Mouse (Mus musculus): Measurements from ENCODE around the gene Cdc5l. TPM values are rescaled to one million over a fixed set of nuclear protein-coding genes. Genes with fewer than 3 reads are reported as not detected.
A peak's percentile ranks its signal among the peaks of the same experiment; 100 is the strongest.
"Not testable (repeated sequence)": the region's sequence is repeated elsewhere in the genome, so short reads cannot be mapped to it uniquely, and the experiment has no call there.

The Cdc5l gene
- total and polyA plus RNA-seq, 3 experiments, result 7.3 to 40.5 (median 39.4) TPM

DNA sequence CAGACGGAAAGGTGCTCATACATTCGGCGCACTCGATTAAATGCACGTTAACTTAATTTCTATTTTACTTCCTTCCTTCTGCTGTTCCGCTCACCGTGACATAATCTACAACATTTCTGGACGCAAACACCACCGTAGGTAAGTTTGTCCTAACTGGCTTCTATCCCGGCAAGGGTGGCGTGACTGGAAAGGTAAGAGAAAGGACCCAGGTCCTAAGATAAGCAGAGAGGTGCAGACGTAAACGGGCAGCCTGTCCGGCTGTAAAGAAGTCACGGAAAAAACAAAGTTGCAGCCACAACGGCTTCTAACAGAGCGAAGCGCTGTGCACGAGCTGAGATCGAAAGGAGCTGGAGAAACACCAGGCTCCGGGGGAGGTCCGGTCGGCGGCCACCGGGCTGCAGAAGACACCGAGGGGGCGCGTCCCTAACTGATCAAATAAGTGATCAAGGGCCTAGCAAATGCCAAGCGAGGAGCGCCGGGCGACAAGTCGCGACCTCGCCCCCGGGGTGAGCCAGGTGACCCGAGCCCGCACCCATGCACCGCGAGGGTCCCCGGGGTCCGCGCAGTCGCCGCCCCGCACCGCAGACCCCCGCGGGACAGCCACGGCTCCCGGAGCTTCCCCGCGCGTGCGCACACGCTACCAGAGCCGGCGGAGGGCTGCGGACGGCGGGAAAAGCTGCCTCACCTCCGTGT, 685 bp downstream of the Cdc5l start:
- peaks cover 2% of the 10 kb centered on the region; the same call in 1 of the 2 replicates for H3K79me2 ChIP-seq (replicated peaks; ENCODE audit: control insufficient read depth, insufficient read depth, low read length)
- peaks cover 6% of the 10 kb centered on the region for H3K36me3 ChIP-seq (ENCODE audit: control insufficient read depth, insufficient read depth, low read length)
- no peak for DNase-seq
- H3K4me1 ChIP-seq (ENCODE audit: control insufficient read depth, insufficient read depth, low read length), result peaks cover 3% of the 10 kb centered on the region
- intact Hi-C loops (cut with DNase I), result no loop called here
- H3K4me3 ChIP-seq, result peak overlapping the region; percentile 68
- H3K9ac ChIP-seq (ENCODE audit: low read depth, low read length), result peak overlapping the region; percentile 90
- peak overlapping the region; percentile 94 for H3K27ac ChIP-seq
- no peak for TF ChIP-seq EP300 (IDR thresholded peaks at IDR 0.05; ENCODE audit: insufficient read depth, low read depth, low read length)
- TF ChIP-seq POLR2A (IDR thresholded peaks at IDR 0.05; ENCODE audit: insufficient read depth, low read depth, low read length), result no peak
- no peak for TF ChIP-seq CTCF (IDR thresholded peaks at IDR 0.05)
- no peaks in the 10 kb centered on the region for H3K27me3 ChIP-seq (ENCODE audit: control insufficient read depth, insufficient read depth, low read length)
- under 1% methylated on average over 62 of the region's 62 CpGs for WGBS

DNA sequence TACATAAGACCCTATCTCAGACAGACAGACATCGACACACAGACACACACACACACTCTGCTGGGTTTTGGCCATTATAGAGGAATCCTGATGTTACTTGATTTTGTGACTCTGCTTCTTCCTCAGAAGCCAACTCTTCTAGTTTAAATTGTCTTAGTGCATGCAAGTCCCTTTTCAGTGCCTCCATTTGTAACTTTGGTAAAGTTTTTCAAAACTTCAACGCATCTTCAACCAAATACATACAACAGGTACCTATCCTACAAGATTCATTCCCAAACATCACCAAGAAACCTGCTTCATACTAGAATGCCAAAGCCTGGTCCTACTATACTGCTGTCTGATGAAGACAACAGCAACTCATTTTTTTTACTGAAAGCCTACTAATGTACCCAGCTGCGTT, 1.5 kb downstream of the Cdc5l start:
- H3K27me3 ChIP-seq (ENCODE audit: control insufficient read depth, insufficient read depth, low read length), result no peaks in the 10 kb centered on the region
- H3K9ac ChIP-seq (ENCODE audit: low read depth, low read length), result peak overlapping the region; percentile 25; the same call in 1 of the 2 replicates
- peaks cover 6% of the 10 kb centered on the region for H3K36me3 ChIP-seq (ENCODE audit: control insufficient read depth, insufficient read depth, low read length)
- no peak for DNase-seq
- 62% methylated on average over 3 of the region's 3 CpGs for WGBS
- H3K4me3 ChIP-seq, result peak overlapping the region; percentile 68
- no peak overlapping the region for H3K27ac ChIP-seq
- H3K79me2 ChIP-seq (replicated peaks; ENCODE audit: control insufficient read depth, insufficient read depth, low read length), result peaks cover 2% of the 10 kb centered on the region; the same call in 1 of the 2 replicates
- H3K4me1 ChIP-seq (ENCODE audit: control insufficient read depth, insufficient read depth, low read length), result peaks cover 3% of the 10 kb centered on the region
- intact Hi-C loops (cut with DNase I), result no loop called here
- no peak for TF ChIP-seq EP300 (IDR thresholded peaks at IDR 0.05; ENCODE audit: insufficient read depth, low read depth, low read length)
- TF ChIP-seq POLR2A (IDR thresholded peaks at IDR 0.05; ENCODE audit: insufficient read depth, low read depth, low read length), result no peak
- no peak for TF ChIP-seq CTCF (IDR thresholded peaks at IDR 0.05)

DNA sequence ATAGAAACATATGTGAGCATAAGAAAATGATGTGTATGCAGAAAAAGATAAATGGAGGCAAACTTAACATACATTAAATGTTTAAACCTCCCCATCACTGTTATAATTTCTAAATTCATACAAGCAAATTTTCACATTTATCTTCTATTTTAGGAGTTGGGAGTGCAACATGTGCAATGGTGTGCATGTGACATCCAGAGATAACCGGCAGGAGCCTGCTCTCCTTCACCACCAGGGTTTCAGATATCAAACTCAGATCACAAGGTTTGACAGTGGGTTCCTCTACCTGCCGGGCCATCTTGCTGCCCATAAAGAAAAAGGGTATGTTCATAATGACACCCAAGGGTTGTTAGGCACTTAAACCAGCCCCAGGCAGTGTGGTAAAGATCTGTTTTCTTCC, 16.1 kb downstream of the Cdc5l start:
- Histone ChIP-seq H3K9ac (ENCODE audit: low read depth, low read length) (no peak overlapping the region), H3K79me2 (replicated peaks; ENCODE audit: control insufficient read depth, insufficient read depth, low read length) (no peaks in the 10 kb centered on the region), H3K27ac (no peak overlapping the region), H3K4me3 (no peak overlapping the region), H3K36me3 (ENCODE audit: control insufficient read depth, insufficient read depth, low read length) (peaks cover 9% of the 10 kb centered on the region), H3K4me1 (ENCODE audit: control insufficient read depth, insufficient read depth, low read length) (no peaks in the 10 kb centered on the region; the same call in 1 of the 2 replicates), H3K27me3 (ENCODE audit: control insufficient read depth, insufficient read depth, low read length) (no peaks in the 10 kb centered on the region)
- intact Hi-C loops (cut with DNase I), result no loop called here
- TF ChIP-seq POLR2A (IDR thresholded peaks at IDR 0.05; ENCODE audit: insufficient read depth, low read depth, low read length), result no peak
- no peak for TF ChIP-seq EP300 (IDR thresholded peaks at IDR 0.05; ENCODE audit: insufficient read depth, low read depth, low read length)
- no peak for TF ChIP-seq CTCF (IDR thresholded peaks at IDR 0.05)
- 73% methylated on average over 2 of the region's 2 CpGs for WGBS
- DNase-seq, result no peak

DNA sequence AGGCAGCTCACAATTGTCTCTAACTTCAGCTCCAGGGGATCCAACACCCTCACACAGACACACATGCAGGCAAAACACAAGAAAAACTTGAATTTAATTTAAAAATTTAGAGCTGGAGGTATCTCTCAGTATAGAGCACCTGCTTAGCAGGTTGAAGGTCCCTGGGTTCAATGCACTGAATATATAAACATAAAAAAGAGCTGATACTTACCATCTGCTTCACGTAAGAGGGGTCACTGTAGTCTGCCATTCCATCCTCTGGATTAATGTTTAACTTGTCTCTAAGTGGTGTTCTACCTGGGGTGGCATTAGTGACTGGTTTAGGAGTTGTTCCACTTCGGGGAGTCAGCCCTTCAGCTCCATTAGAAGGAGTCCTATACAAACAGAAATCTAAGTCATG, 21.9 kb downstream of the Cdc5l start:
- H3K27ac ChIP-seq; H3K79me2 ChIP-seq (replicated peaks; ENCODE audit: control insufficient read depth, insufficient read depth, low read length); DNase-seq; H3K9ac ChIP-seq (ENCODE audit: low read depth, low read length); H3K27me3 ChIP-seq (ENCODE audit: control insufficient read depth, insufficient read depth, low read length); H3K4me3 ChIP-seq; intact Hi-C loops (cut with DNase I); H3K4me1 ChIP-seq (ENCODE audit: control insufficient read depth, insufficient read depth, low read length): not testable (repeated sequence)
- H3K36me3 ChIP-seq (ENCODE audit: control insufficient read depth, insufficient read depth, low read length), result peaks cover 19% of the 10 kb centered on the region
- 89% methylated on average over 2 of the region's 2 CpGs for WGBS

DNA sequence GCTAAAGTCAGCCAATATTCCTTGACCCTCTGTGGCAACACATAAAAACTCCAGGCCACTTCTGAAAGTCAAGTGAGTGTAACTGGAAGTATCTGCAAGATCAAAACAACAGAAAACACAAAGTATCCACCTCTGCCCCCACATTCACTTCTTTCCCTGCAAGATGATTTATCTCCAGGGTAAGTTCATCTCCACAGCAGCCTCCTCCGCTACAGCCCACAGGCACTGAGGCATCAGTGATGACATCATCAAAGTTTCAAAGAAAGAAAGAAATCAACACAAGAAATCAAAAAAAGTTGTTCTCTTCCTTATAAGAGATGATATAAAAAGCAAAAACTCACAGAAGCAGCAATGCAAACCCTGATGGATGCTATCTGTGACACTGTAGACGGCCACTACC, 24.8 kb downstream of the Cdc5l start:
- Histone ChIP-seq H3K36me3 (ENCODE audit: control insufficient read depth, insufficient read depth, low read length) (peaks cover 16% of the 10 kb centered on the region), H3K4me1 (ENCODE audit: control insufficient read depth, insufficient read depth, low read length) (no peaks in the 10 kb centered on the region), H3K27ac (no peak overlapping the region), H3K79me2 (replicated peaks; ENCODE audit: control insufficient read depth, insufficient read depth, low read length) (no peaks in the 10 kb centered on the region), H3K27me3 (ENCODE audit: control insufficient read depth, insufficient read depth, low read length) (no peaks in the 10 kb centered on the region), H3K4me3 (no peak overlapping the region), H3K9ac (ENCODE audit: low read depth, low read length) (no peak overlapping the region)
- 97% methylated on average over 2 of the region's 2 CpGs for WGBS
- TF ChIP-seq CTCF (IDR thresholded peaks at IDR 0.05) (no peak), POLR2A (IDR thresholded peaks at IDR 0.05; ENCODE audit: insufficient read depth, low read depth, low read length) (no peak), EP300 (IDR thresholded peaks at IDR 0.05; ENCODE audit: insufficient read depth, low read depth, low read length) (no peak)
- intact Hi-C loops (cut with DNase I), result loop anchor here (10.0 kb wide), 1 partner anchor 1144 kb away; no protein-coding TSS in a partner anchor
- DNase-seq, result no peak

DNA sequence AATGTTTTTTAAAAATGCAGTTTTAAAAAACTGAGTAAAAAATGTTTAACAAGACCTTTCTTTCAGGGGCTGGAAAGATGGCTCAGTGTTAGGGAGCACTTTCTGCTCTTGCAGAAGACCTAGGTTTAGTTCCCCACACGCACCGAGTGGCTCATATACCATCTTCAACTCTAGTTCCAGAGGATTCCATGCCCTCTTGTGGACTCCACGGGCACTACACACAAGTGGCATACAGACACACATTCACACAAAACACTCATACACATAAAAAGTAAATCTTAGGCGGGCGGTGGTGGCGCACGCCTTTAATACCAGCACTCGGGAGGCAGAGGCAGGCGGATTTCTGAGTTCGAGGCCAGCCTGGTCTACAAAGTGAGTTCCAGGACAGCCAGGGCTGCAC, 27.3 kb downstream of the Cdc5l start:
- Histone ChIP-seq H3K79me2 (replicated peaks; ENCODE audit: control insufficient read depth, insufficient read depth, low read length) (peaks cover 1% of the 10 kb centered on the region), H3K9ac (ENCODE audit: low read depth, low read length) (no peak overlapping the region), H3K27ac (no peak overlapping the region), H3K36me3 (ENCODE audit: control insufficient read depth, insufficient read depth, low read length) (peaks cover 14% of the 10 kb centered on the region), H3K4me3 (no peak overlapping the region), H3K4me1 (ENCODE audit: control insufficient read depth, insufficient read depth, low read length) (no peaks in the 10 kb centered on the region), H3K27me3 (ENCODE audit: control insufficient read depth, insufficient read depth, low read length) (no peaks in the 10 kb centered on the region)
- TF ChIP-seq CTCF (IDR thresholded peaks at IDR 0.05) (peak; percentile 42), EP300 (IDR thresholded peaks at IDR 0.05; ENCODE audit: insufficient read depth, low read depth, low read length) (no peak)
- 96% methylated on average over 10 of the region's 10 CpGs for WGBS
- intact Hi-C loops (cut with DNase I), result loop anchor here (10.0 kb wide), 1 partner anchor 1141 kb away; no protein-coding TSS in a partner anchor
- DNase-seq, result no peak

Data from heart, adult 2 months (tissue).